Mouse (Mus musculus) embryonic fibroblast, embryonic 13.5 days (primary cell): ENCODE data around the gene Rab19.

ENCODE experiments used
- CTCF ChIP-seq: IDR thresholded peaks from 2 replicates; pipeline ENCODE4 v1.5.1; 2011; ENCODE audit warnings: mild to moderate bottlenecking, control low read depth, low read length, moderate library complexity, borderline replicate concordance; ENCODE audit not compliant: insufficient read depth
- POLR2A ChIP-seq: IDR thresholded peaks from 2 replicates; pipeline ENCODE4 v1.6.1; 2011; ENCODE audit warnings: low read depth, mild to moderate bottlenecking, control low read depth, low read length, moderate library complexity

DNA sequence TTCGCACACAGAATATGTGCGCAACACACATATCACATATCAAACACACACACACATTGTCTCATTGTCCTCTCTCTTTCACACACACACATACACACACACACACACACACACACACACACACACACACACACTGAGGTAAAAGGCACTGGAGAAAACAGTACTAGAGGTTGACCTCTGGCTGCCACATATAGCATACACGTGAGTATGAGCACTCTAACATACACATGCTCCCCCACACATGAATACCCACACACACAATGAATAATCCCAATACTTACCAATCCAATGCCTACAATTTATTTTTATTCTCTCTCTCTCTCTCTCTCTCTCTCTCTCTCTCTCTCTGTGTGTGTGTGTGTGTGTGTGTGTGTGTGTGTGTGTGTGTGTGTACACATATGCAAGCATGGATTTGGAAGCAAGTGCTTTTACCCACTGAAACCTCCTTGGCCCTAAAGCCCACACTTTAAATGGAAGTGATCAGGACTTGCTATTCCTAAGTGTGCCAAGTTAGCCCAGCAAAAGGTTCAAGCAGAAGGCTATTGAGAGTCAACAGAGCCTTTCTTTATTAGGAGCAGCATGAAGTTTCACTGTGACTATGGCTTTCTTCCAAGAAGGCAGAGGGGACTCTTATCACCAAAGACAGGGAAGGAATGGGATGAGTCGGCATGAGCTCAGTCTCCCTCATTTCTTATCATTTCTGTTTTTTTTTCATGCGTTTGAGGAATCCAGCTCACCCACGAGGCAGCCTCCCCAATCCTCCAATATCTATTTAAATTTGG, 48.2 kb downstream of the Rab19 start:
- no peak for TF ChIP-seq CTCF
- no peak for TF ChIP-seq POLR2A
